Mouse (Mus musculus) lung, postnatal 0 days (tissue): ENCODE data around the gene Sgpp2. TPM values are rescaled to one million over a fixed set of nuclear protein-coding genes. Genes with fewer than 3 reads are reported as not detected.

Experiments used
- ATAC-seq: fragments of 200-750 bp; cut with Nextera tagmentation; 2 replicates; pipeline ENCODE4 v1.8.0; 2017; ENCODE audit warnings: moderate library complexity
- DNase-seq: peaks from one replicate; pipeline ENCODE4 v3.0.0-alpha.2; 2016; ENCODE audit warnings: low spot score
- H3K27ac ChIP-seq: fragments of 300-500 bp; sonication (generic); 2 replicates; pipeline ENCODE4 v1.5.1; 2014; ENCODE audit warnings: antibody characterized with exemption, mild to moderate bottlenecking, low read length, mixed read lengths
- H3K27me3 ChIP-seq: fragments of 300-500 bp; sonication (generic); replicated peaks from 2 replicates; pipeline ENCODE4 v1.6.1; 2014; ENCODE audit warnings: low read length, mixed read lengths; ENCODE audit not compliant: insufficient read depth
- H3K36me3 ChIP-seq: fragments of 300-500 bp; sonication (generic); 2 replicates; pipeline ENCODE4 v1.6.1; 2014; ENCODE audit warnings: low read length, mixed read lengths; ENCODE audit not compliant: insufficient read depth
- H3K4me1 ChIP-seq: fragments of 300-500 bp; sonication (generic); 2 replicates; pipeline ENCODE4 v1.6.1; 2014; ENCODE audit warnings: antibody characterized with exemption, low read depth, low read length, mixed read lengths; ENCODE audit not compliant: insufficient read depth
- H3K4me2 ChIP-seq: fragments of 300-500 bp; sonication (generic); replicated peaks from 2 replicates; pipeline ENCODE4 v1.6.1; 2014; ENCODE audit warnings: low read depth, mild to moderate bottlenecking, low read length, moderate library complexity, mixed read lengths
- H3K4me3 ChIP-seq: fragments of 300-500 bp; sonication (generic); 2 replicates; pipeline ENCODE4 v1.5.1; 2014; ENCODE audit warnings: low read depth, low read length
- H3K9ac ChIP-seq: fragments of 300-500 bp; sonication (generic); replicated peaks from 2 replicates; pipeline ENCODE4 v1.6.1; 2014; ENCODE audit warnings: low read depth, mild to moderate bottlenecking
- H3K9me3 ChIP-seq: fragments of 300-500 bp; sonication (generic); 2 replicates; pipeline ENCODE4 v1.6.1; 2016; ENCODE audit warnings: low read length, mixed read lengths
- CTCF ChIP-seq: IDR thresholded peaks from 2 replicates; pipeline ENCODE4 v1.5.1; 2016; ENCODE audit warnings: antibody characterized with exemption, mild to moderate bottlenecking
- EP300 ChIP-seq: IDR thresholded peaks from 2 replicates; pipeline ENCODE4 v1.6.1; 2016; ENCODE audit warnings: antibody characterized with exemption, mild to moderate bottlenecking, control low read depth
- WGBS: fragments of 180-500 bp; shearing (Covaris S2); extraction: QIAGEN DNeasy Blood & Tissue Kit; methylation state at CpG from one replicate; pipeline ENCODE4 v1.1.7; 2014; 5-methylcytosine and 5-hydroxymethylcytosine counted together
- polyA plus RNA-seq: library from polyadenylated mRNA; unstranded; fragments of >200 nt; fragmentation: Nextera tagmentation; extraction: Ambion mirVana; gene quantifications from 2 replicates; pipeline ENCODE4 v1.2.1, GENCODE M21; 2015

The Sgpp2 gene
- polyA plus RNA-seq, 1 experiment from 2014 or later, result 10.9 TPM

- Histone ChIP-seq H3K4me3 (no peak overlapping the region), H3K27ac (no peak overlapping the region), H3K27me3 (no peaks in the 10 kb centered on the region), H3K9me3 (no peaks in the 10 kb centered on the region), H3K36me3 (no peaks in the 10 kb centered on the region), H3K4me1 (no peaks in the 10 kb centered on the region), H3K9ac (no peak overlapping the region), H3K4me2 (no peak overlapping the region)
- WGBS, result 83% methylated on average over 13 of the region's 13 CpGs
- DNase-seq (no peak), ATAC-seq (no peak)
- TF ChIP-seq CTCF, result no peak
- TF ChIP-seq EP300, result no peak
Measured at GRCm38 (mm10) chr1:78318089-78318760, 8.1 kb downstream of the Sgpp2 start.

- H3K4me3 ChIP-seq, result no peak overlapping the region
- no peaks in the 10 kb centered on the region for H3K9me3 ChIP-seq
- no peak overlapping the region for H3K27ac ChIP-seq
- H3K4me1 ChIP-seq, result no peaks in the 10 kb centered on the region
- H3K27me3 ChIP-seq, result no peaks in the 10 kb centered on the region
- 82% methylated on average over 3 of the region's 3 CpGs for WGBS
- H3K9ac ChIP-seq, result no peak overlapping the region
- TF ChIP-seq CTCF, result no peak
- TF ChIP-seq EP300, result no peak
- no peaks in the 10 kb centered on the region for H3K36me3 ChIP-seq
- ATAC-seq (no peak), DNase-seq (no peak)
- H3K4me2 ChIP-seq, result no peak overlapping the region
Measured at GRCm38 (mm10) chr1:78320291-78320690, 10.1 kb downstream of the Sgpp2 start.

- no peaks in the 10 kb centered on the region for H3K9me3 ChIP-seq
- ATAC-seq (peak; percentile 53), DNase-seq (peak; percentile 41)
- 37% methylated on average over 7 of the region's 7 CpGs for WGBS
- no peaks in the 10 kb centered on the region for H3K4me1 ChIP-seq
- no peak overlapping the region for H3K4me2 ChIP-seq
- H3K27me3 ChIP-seq, result no peaks in the 10 kb centered on the region
- H3K27ac ChIP-seq, result no peak overlapping the region
- H3K9ac ChIP-seq, result no peak overlapping the region
- TF ChIP-seq CTCF (no peak), EP300 (no peak)
- no peaks in the 10 kb centered on the region for H3K36me3 ChIP-seq
- H3K4me3 ChIP-seq, result no peak overlapping the region
Measured at GRCm38 (mm10) chr1:78322098-78322778, 12.1 kb downstream of the Sgpp2 start.

- 63% methylated on average over 8 of the region's 8 CpGs for WGBS
- DNase-seq (no peak), ATAC-seq (no peak)
- Histone ChIP-seq H3K4me1 (no peaks in the 10 kb centered on the region), H3K9me3 (no peaks in the 10 kb centered on the region), H3K27me3 (no peaks in the 10 kb centered on the region), H3K9ac (no peak overlapping the region), H3K36me3 (no peaks in the 10 kb centered on the region), H3K27ac (no peak overlapping the region), H3K4me2 (no peak overlapping the region), H3K4me3 (no peak overlapping the region)
- no peak for TF ChIP-seq EP300
- TF ChIP-seq CTCF, result no peak
Measured at GRCm38 (mm10) chr1:78322844-78323243, 12.7 kb downstream of the Sgpp2 start.

GRCm38 (mm10) chr1:78324044-78324443 is 13.9 kb downstream of the Sgpp2 start:
- ATAC-seq (no peak), DNase-seq (no peak)
- no peak for TF ChIP-seq CTCF
- no peak for TF ChIP-seq EP300
- no peak overlapping the region for H3K27ac ChIP-seq
- no peak overlapping the region for H3K4me3 ChIP-seq
- H3K9ac ChIP-seq, result no peak overlapping the region
- H3K9me3 ChIP-seq, result no peaks in the 10 kb centered on the region
- WGBS, result 35% methylated on average over 6 of the region's 6 CpGs
- H3K4me2 ChIP-seq, result no peak overlapping the region
- no peaks in the 10 kb centered on the region for H3K27me3 ChIP-seq
- H3K4me1 ChIP-seq, result no peaks in the 10 kb centered on the region
- H3K36me3 ChIP-seq, result no peaks in the 10 kb centered on the region

GRCm38 (mm10) chr1:78325851-78326250 is 15.7 kb downstream of the Sgpp2 start:
- Histone ChIP-seq H3K36me3 (no peaks in the 10 kb centered on the region), H3K4me3 (no peak overlapping the region), H3K27ac (no peak overlapping the region), H3K4me1 (no peaks in the 10 kb centered on the region), H3K4me2 (no peak overlapping the region), H3K9me3 (no peaks in the 10 kb centered on the region), H3K27me3 (no peaks in the 10 kb centered on the region), H3K9ac (no peak overlapping the region)
- ATAC-seq (no peak), DNase-seq (no peak)
- TF ChIP-seq CTCF (0 out of 2 replicates have a peak, but pooled peaks have one; percentile 26), EP300 (no peak)
- WGBS, result 63% methylated on average over 6 of the region's 6 CpGs
